Mouse (Mus musculus): ENCODE results near the gene Gm27021. TPM values are rescaled to one million over a fixed set of nuclear protein-coding genes. Genes with fewer than 3 reads are reported as not detected.
A peak's percentile ranks its signal among the peaks of the same experiment; 100 is the strongest.

Gene Gm27021
- total RNA-seq, 4 experiments from 2014 or later, result 1.4 TPM; not detected in 3

- DNase-seq, result no peak
Observed at GRCm38 (mm10) chr8:120598579-120598978, 69.3 kb downstream of the Gm27021 start.

GRCm38 (mm10) chr8:120595963-120596362 lies 71.9 kb downstream of the Gm27021 start:
- DNase-seq, result no peak

- DNase-seq, result no peak
Observed at GRCm38 (mm10) chr8:120594571-120594970, 73.3 kb downstream of the Gm27021 start.

GRCm38 (mm10) chr8:120591587-120592292 lies 76.1 kb downstream of the Gm27021 start:
- DNase-seq, result no peak

- DNase-seq, result no peak
Observed at GRCm38 (mm10) chr8:120589921-120590320, 78.0 kb downstream of the Gm27021 start.

- peak; percentile 100 for DNase-seq
Observed at GRCm38 (mm10) chr8:120588908-120589771, 78.7 kb downstream of the Gm27021 start, which contains the start of gene Gins2. Gene Gins2, minus strand, starts transcription at chr8:120589304.

GRCm38 (mm10) chr8:120585521-120585920 lies 82.4 kb downstream of the Gm27021 start:
- no peak for DNase-seq

- no peak for DNase-seq
Observed at GRCm38 (mm10) chr8:120581811-120582210, 86.1 kb downstream of the Gm27021 start.

- no peak for DNase-seq
Observed at GRCm38 (mm10) chr8:120581329-120581728, 86.5 kb downstream of the Gm27021 start.

- no peak for DNase-seq
Observed at GRCm38 (mm10) chr8:120580336-120581000, 87.4 kb downstream of the Gm27021 start.

- DNase-seq, result no peak
Observed at GRCm38 (mm10) chr8:120577821-120578220, 90.1 kb downstream of the Gm27021 start.

- no peak for DNase-seq
Observed at GRCm38 (mm10) chr8:120575801-120576200, 92.1 kb downstream of the Gm27021 start.

GRCm38 (mm10) chr8:120574941-120575340 lies 92.9 kb downstream of the Gm27021 start:
- no peak for DNase-seq

GRCm38 (mm10) chr8:120573866-120574265 lies 94.0 kb downstream of the Gm27021 start:
- no peak for DNase-seq

- DNase-seq, result no peak
Observed at GRCm38 (mm10) chr8:120572534-120572933, 95.3 kb downstream of the Gm27021 start.

GRCm38 (mm10) chr8:120571561-120571960 lies 96.3 kb downstream of the Gm27021 start:
- no peak for DNase-seq

- no peak for DNase-seq
Observed at GRCm38 (mm10) chr8:120569939-120570715, 97.8 kb downstream of the Gm27021 start.

GRCm38 (mm10) chr8:120569123-120569522 lies 98.8 kb downstream of the Gm27021 start:
- DNase-seq, result no peak

- DNase-seq, result no peak
Observed at GRCm38 (mm10) chr8:120568164-120568798, 99.6 kb downstream of the Gm27021 start.

- DNase-seq, result no peak
Observed at GRCm38 (mm10) chr8:120567731-120568130, 100.1 kb downstream of the Gm27021 start.

- no peak for DNase-seq
Observed at GRCm38 (mm10) chr8:120566681-120567080, 101.2 kb downstream of the Gm27021 start.
